Mouse (Mus musculus): ENCODE measurements around the gene Lsm3.

DNA sequence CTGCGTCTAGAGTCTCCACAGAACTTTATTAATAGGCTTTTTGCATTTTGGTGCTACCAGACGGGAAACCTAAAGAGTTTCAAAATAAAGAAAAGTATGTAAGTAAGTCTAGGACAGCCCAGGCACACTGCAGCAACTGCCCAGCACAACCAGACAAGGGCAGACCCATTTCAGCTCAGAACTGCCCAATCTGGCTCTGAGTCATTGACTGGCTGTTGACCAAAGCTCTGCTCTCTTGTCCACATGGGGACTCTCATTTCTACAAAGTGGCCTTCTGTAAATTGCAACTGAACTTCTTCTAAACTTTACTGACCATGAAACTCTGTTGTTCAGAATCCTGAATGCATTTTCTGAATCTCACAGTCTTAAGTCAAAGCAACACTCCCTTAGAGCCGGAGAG, 19.5 kb downstream of the Lsm3 start:
- TF ChIP-seq POLR2A (IDR thresholded peaks at IDR 0.05; ENCODE audit: borderline replicate concordance, insufficient read depth, low read length) (no peak), CTCF (IDR thresholded peaks at IDR 0.05; ENCODE audit: borderline replicate concordance, insufficient read depth, low read depth, low read length) (no peak)
